Mouse (Mus musculus) bone marrow, adult 2 months (tissue): Measurements from ENCODE around the gene Nmur2.

Experiments
- CTCF ChIP-seq: fragments of 200-500 bp; IDR thresholded peaks from 2 replicates; pipeline ENCODE4 v1.5.1; 2011; ENCODE audit warnings: low read length, control low read depth; ENCODE audit not compliant: control insufficient read depth, insufficient read depth
- POLR2A ChIP-seq: fragments of 200-500 bp; IDR thresholded peaks from 2 replicates; pipeline ENCODE4 v1.6.1; 2011; ENCODE audit warnings: low read depth, mild to moderate bottlenecking, control low read depth, low read length, borderline replicate concordance; ENCODE audit not compliant: control insufficient read depth

- TF ChIP-seq CTCF (no peak), POLR2A (no peak)
Observed at GRCm38 (mm10) chr11:55992148-55992547, 48.7 kb downstream of the Nmur2 start.
